Mouse (Mus musculus) neural tube, embryonic 13.5 days (tissue): ENCODE data around the gene Eid1. TPM values are rescaled to one million over a fixed set of nuclear protein-coding genes. Genes with fewer than 3 reads are reported as not detected.
A peak's percentile ranks its signal among the peaks of the same experiment; 100 is the strongest.

ENCODE experiments used
- ATAC-seq: fragments of 200-750 bp; cut with Nextera tagmentation; 2 replicates; pipeline ENCODE4 v1.8.0; 2017; ENCODE audit warnings: low read depth, mild to moderate bottlenecking, moderate TSS enrichment, moderate library complexity
- H3K27ac ChIP-seq: fragments of 300-500 bp; sonication (generic); replicated peaks from 2 replicates; pipeline ENCODE4 v1.5.1; 2015; ENCODE audit warnings: moderate library complexity, mild to moderate bottlenecking, inconsistent platforms
- H3K27me3 ChIP-seq: fragments of 300-500 bp; sonication (generic); 2 replicates; pipeline ENCODE4 v1.6.1; 2015; ENCODE audit warnings: mild to moderate bottlenecking, inconsistent platforms
- H3K36me3 ChIP-seq: fragments of 300-500 bp; sonication (generic); 2 replicates; pipeline ENCODE4 v1.6.1; 2015; ENCODE audit warnings: mild to moderate bottlenecking, inconsistent platforms
- H3K4me1 ChIP-seq: fragments of 300-500 bp; sonication (generic); replicated peaks from 2 replicates; pipeline ENCODE4 v1.6.1; 2015; ENCODE audit warnings: inconsistent platforms
- H3K4me2 ChIP-seq: fragments of 300-500 bp; sonication (generic); 2 replicates; pipeline ENCODE4 v1.6.1; 2015; ENCODE audit warnings: inconsistent platforms, mild to moderate bottlenecking, moderate library complexity
- H3K4me3 ChIP-seq: fragments of 300-500 bp; sonication (generic); 2 replicates; pipeline ENCODE4 v1.5.1; 2015; ENCODE audit warnings: mild to moderate bottlenecking, inconsistent platforms
- H3K9ac ChIP-seq: fragments of 300-500 bp; sonication (generic); 2 replicates; pipeline ENCODE4 v1.6.1; 2015; ENCODE audit warnings: moderate library complexity, mild to moderate bottlenecking, inconsistent platforms
- H3K9me3 ChIP-seq: fragments of 300-500 bp; sonication (generic); 2 replicates; pipeline ENCODE4 v1.6.1; 2016; ENCODE audit warnings: inconsistent platforms
- WGBS: fragments of 180-500 bp; shearing (Covaris S2); methylation state at CpG from one replicate; pipeline ENCODE4 v1.1.7; 2015; 5-methylcytosine and 5-hydroxymethylcytosine counted together
- polyA plus RNA-seq: library from polyadenylated mRNA; unstranded; fragments of >200 nt; fragmentation: Nextera tagmentation; extraction: Ambion mirVana; gene quantifications from 2 replicates; pipeline ENCODE4 v1.2.1, GENCODE M21; 2015

Eid1 gene
- polyA plus RNA-seq, result 411 and 415 TPM in 2 replicates

GRCm38 (mm10) chr2:125672957-125673631, at the start of gene Eid1:
Gene Eid1, plus strand, starts transcription at chr2:125673095.
- H3K27ac ChIP-seq, result peak within 1 kb of the TSS; percentile 98
- H3K4me1 ChIP-seq, result peaks cover 14% of the 10 kb centered on the region
- no peaks in the 10 kb centered on the region for H3K27me3 ChIP-seq
- peak within 1 kb of the TSS; percentile 87 for H3K9ac ChIP-seq
- peak within 1 kb of the TSS; percentile 69 for H3K4me2 ChIP-seq
- no peaks in the 10 kb centered on the region for H3K9me3 ChIP-seq
- H3K4me3 ChIP-seq, result peak within 1 kb of the TSS; percentile 65
- H3K36me3 ChIP-seq, result no peaks in the 10 kb centered on the region
- WGBS, result 3% methylated on average over 70 of the region's 79 CpGs
- ATAC-seq, result peak; percentile 96

- Histone ChIP-seq H3K27me3 (no peaks in the 10 kb centered on the region), H3K4me2 (peak overlapping the region; percentile 79; the same call in 1 of the 2 replicates), H3K4me3 (no peak overlapping the region; the same call in 1 of the 2 replicates), H3K36me3 (peaks cover 15% of the 10 kb centered on the region), H3K27ac (no peak overlapping the region), H3K9ac (no peak overlapping the region), H3K9me3 (no peaks in the 10 kb centered on the region), H3K4me1 (peaks cover 29% of the 10 kb centered on the region)
- 96% methylated on average over 15 of the region's 15 CpGs for WGBS
- no peak for ATAC-seq
These were observed 49.7 kb upstream of the Eid1 start for GRCm38 (mm10) chr2:125623211-125623610.

GRCm38 (mm10) chr2:125624127-125624685, 48.7 kb upstream of the Eid1 start:
- Histone ChIP-seq H3K4me3 (peak overlapping the region; percentile 84), H3K4me1 (peaks cover 29% of the 10 kb centered on the region), H3K27me3 (no peaks in the 10 kb centered on the region), H3K9ac (peak overlapping the region; percentile 84), H3K36me3 (peaks cover 9% of the 10 kb centered on the region; the same call in 1 of the 2 replicates), H3K4me2 (peak overlapping the region; percentile 79), H3K9me3 (no peaks in the 10 kb centered on the region), H3K27ac (no peak overlapping the region)
- 12% methylated on average over 9 of the region's 9 CpGs for whole genome bisulfite sequencing
- ATAC-seq, result no peak

- peak; percentile 99 for ATAC-seq
- WGBS, result 0% methylated on average over 50 of the region's 50 CpGs
- Histone ChIP-seq H3K4me3 (peak within 1 kb of the TSS; percentile 84), H3K9me3 (no peaks in the 10 kb centered on the region), H3K27ac (no peak within 1 kb of the TSS), H3K4me1 (peaks cover 29% of the 10 kb centered on the region), H3K9ac (peak within 1 kb of the TSS; percentile 84), H3K27me3 (no peaks in the 10 kb centered on the region), H3K4me2 (peak within 1 kb of the TSS; percentile 79), H3K36me3 (0 out of 2 replicates have a peak, but pooled peaks cover 2% of the 10 kb centered on the region)
These were observed 48.0 kb upstream of the Eid1 start, which contains the start of gene Cep152 for GRCm38 (mm10) chr2:125624837-125625351. Gene Cep152, minus strand, starts transcription at chr2:125625113.

GRCm38 (mm10) chr2:125626536-125626935, 46.4 kb upstream of the Eid1 start:
- 68% methylated on average over 4 of the region's 4 CpGs for WGBS
- no peak overlapping the region for H3K4me3 ChIP-seq
- H3K27ac ChIP-seq, result no peak overlapping the region
- H3K27me3 ChIP-seq, result no peaks in the 10 kb centered on the region
- H3K36me3 ChIP-seq, result no peaks in the 10 kb centered on the region
- no peak for ATAC-seq
- peaks cover 22% of the 10 kb centered on the region for H3K4me1 ChIP-seq
- no peaks in the 10 kb centered on the region for H3K9me3 ChIP-seq
- no peak overlapping the region for H3K9ac ChIP-seq
- H3K4me2 ChIP-seq, result no peak overlapping the region

GRCm38 (mm10) chr2:125628487-125628886, 44.4 kb upstream of the Eid1 start:
- WGBS, result 90% methylated on average over 6 of the region's 6 CpGs
- no peaks in the 10 kb centered on the region for H3K36me3 ChIP-seq
- H3K27me3 ChIP-seq, result no peaks in the 10 kb centered on the region
- no peak overlapping the region for H3K27ac ChIP-seq
- no peaks in the 10 kb centered on the region for H3K9me3 ChIP-seq
- H3K4me1 ChIP-seq, result peaks cover 17% of the 10 kb centered on the region
- no peak overlapping the region for H3K4me3 ChIP-seq
- no peak for ATAC-seq
- H3K9ac ChIP-seq, result no peak overlapping the region
- H3K4me2 ChIP-seq, result no peak overlapping the region

- H3K4me2 ChIP-seq, result no peak overlapping the region
- H3K9me3 ChIP-seq, result no peaks in the 10 kb centered on the region
- H3K4me3 ChIP-seq, result no peak overlapping the region
- no peak overlapping the region for H3K9ac ChIP-seq
- H3K4me1 ChIP-seq, result peaks cover 6% of the 10 kb centered on the region; the same call in 1 of the 2 replicates
- H3K27ac ChIP-seq, result no peak overlapping the region
- 95% methylated on average over 2 of the region's 2 CpGs for WGBS
- no peak for ATAC-seq
- H3K27me3 ChIP-seq, result no peaks in the 10 kb centered on the region
- H3K36me3 ChIP-seq, result no peaks in the 10 kb centered on the region
These were observed 42.9 kb upstream of the Eid1 start for GRCm38 (mm10) chr2:125630010-125630409.

GRCm38 (mm10) chr2:125637331-125637730, 35.6 kb upstream of the Eid1 start:
- Histone ChIP-seq H3K27ac (no peak overlapping the region), H3K4me3 (no peak overlapping the region), H3K9ac (no peak overlapping the region), H3K9me3 (no peaks in the 10 kb centered on the region), H3K4me2 (no peak overlapping the region), H3K36me3 (0 out of 2 replicates have a peak, but pooled peaks cover 4% of the 10 kb centered on the region), H3K4me1 (no peaks in the 10 kb centered on the region), H3K27me3 (no peaks in the 10 kb centered on the region)
- no peak for ATAC-seq
- 79% methylated on average over 7 of the region's 7 CpGs for WGBS

- Histone ChIP-seq H3K4me2 (no peak overlapping the region), H3K36me3 (no peaks in the 10 kb centered on the region), H3K27me3 (no peaks in the 10 kb centered on the region), H3K9me3 (no peaks in the 10 kb centered on the region), H3K9ac (no peak overlapping the region), H3K4me3 (no peak overlapping the region), H3K4me1 (no peaks in the 10 kb centered on the region), H3K27ac (no peak overlapping the region)
- ATAC-seq, result no peak
- WGBS, result 59% methylated on average over 6 of the region's 6 CpGs
These were observed 28.0 kb upstream of the Eid1 start for GRCm38 (mm10) chr2:125644912-125645311.

- WGBS, result 88% methylated on average over 5 of the region's 5 CpGs
These were observed 22.9 kb upstream of the Eid1 start for GRCm38 (mm10) chr2:125650038-125650437.

GRCm38 (mm10) chr2:125650742-125651352, 22.0 kb upstream of the Eid1 start:
- Histone ChIP-seq H3K9ac (no peak overlapping the region), H3K4me2 (no peak overlapping the region), H3K4me1 (no peaks in the 10 kb centered on the region), H3K27ac (no peak overlapping the region), H3K4me3 (no peak overlapping the region), H3K36me3 (no peaks in the 10 kb centered on the region), H3K27me3 (no peaks in the 10 kb centered on the region), H3K9me3 (no peaks in the 10 kb centered on the region)
- 90% methylated on average over 14 of the region's 14 CpGs for WGBS
- ATAC-seq, result no peak

More at GRCm38 (mm10) chr2:125650038-125650437, 22.9 kb upstream of the Eid1 start:
- no peak for ATAC-seq
- no peaks in the 10 kb centered on the region for H3K9me3 ChIP-seq
- H3K27me3 ChIP-seq, result no peaks in the 10 kb centered on the region
- no peak overlapping the region for H3K27ac ChIP-seq
- H3K4me1 ChIP-seq, result no peaks in the 10 kb centered on the region
- no peaks in the 10 kb centered on the region for H3K36me3 ChIP-seq
- no peak overlapping the region for H3K9ac ChIP-seq
- no peak overlapping the region for H3K4me2 ChIP-seq
- H3K4me3 ChIP-seq, result no peak overlapping the region

GRCm38 (mm10) chr2:125651563-125651962, 21.3 kb upstream of the Eid1 start:
- no peaks in the 10 kb centered on the region for H3K9me3 ChIP-seq
- H3K27ac ChIP-seq, result no peak overlapping the region
- WGBS, result 60% methylated on average over 8 of the region's 8 CpGs
- H3K9ac ChIP-seq, result no peak overlapping the region
- no peaks in the 10 kb centered on the region for H3K27me3 ChIP-seq
- no peaks in the 10 kb centered on the region for H3K36me3 ChIP-seq
- H3K4me2 ChIP-seq, result no peak overlapping the region
- no peak overlapping the region for H3K4me3 ChIP-seq
- H3K4me1 ChIP-seq, result no peaks in the 10 kb centered on the region
- no peak for ATAC-seq
